Comparison of ENCODE assay signal across 11 mouse cellular contexts in genomic region chr9:43107555-43107954, GRCm38 (mm10). TPM values are rescaled to one million over a fixed set of nuclear protein-coding genes. Genes with fewer than 3 reads are reported as not detected.
DNase-seq lines count a peak whose midpoint lies in the region; ATAC-seq and TF ChIP-seq lines count a peak whose summit lies in the region.
"Had no signal": no experiment of that assay in that cellular context is flagged by ENCODE, and none has a peak within 500 bp of the region (broad histone marks: within the 10 kb centered on the region; RNA-seq: fewer than 3 reads in every experiment).

No protein-coding gene starts in this region.

- H3K9ac ChIP-seq in hindbrain, postnatal 0 days (replicated peaks; ENCODE audit: low read length), result no peak overlapping the region
- no peak overlapping the region for H3K9ac ChIP-seq in hindbrain, embryonic 14.5 days
- H3K9ac ChIP-seq in lung, embryonic 14.5 days, result no peak overlapping the region
- no peak overlapping the region for H3K9ac ChIP-seq in stomach, embryonic 15.5 days
- H3K9ac ChIP-seq: hindbrain, embryonic 15.5 days; limb, embryonic 12.5 days had no signal

- peak overlapping the region; percentile 91; the same call in 1 of the 2 replicates for H3K4me2 ChIP-seq in hindbrain, postnatal 0 days (ENCODE audit: low read depth, low read length)
- H3K4me2 ChIP-seq in hindbrain, embryonic 14.5 days (replicated peaks), result no peak overlapping the region
- H3K4me2 ChIP-seq in lung, embryonic 14.5 days, result peak overlapping the region; percentile 77
- peak overlapping the region; percentile 88; the same call in 1 of the 2 replicates for H3K4me2 ChIP-seq in stomach, embryonic 15.5 days

- no peak for TF ChIP-seq POLR2A in cerebellum, adult 2 months (IDR thresholded peaks at IDR 0.05; ENCODE audit: borderline replicate concordance, insufficient read depth, low read length)

- peak overlapping the region; percentile 20; the same call in 1 of the 2 replicates for H3K27ac ChIP-seq in cerebellum, adult 2 months (ENCODE audit: insufficient read depth, low read length)
- peak overlapping the region; percentile 92; the same call in 1 of the 2 replicates for H3K27ac ChIP-seq in hindbrain, postnatal 0 days
- no peak overlapping the region for H3K27ac ChIP-seq in hindbrain, embryonic 14.5 days
- 0 out of 2 replicates have a peak overlapping the region, but pooled peaks have one; percentile 42 for H3K27ac ChIP-seq in lung, embryonic 14.5 days (ENCODE audit: low read depth)
- H3K27ac ChIP-seq in stomach, embryonic 15.5 days, result no peak overlapping the region
- H3K27ac ChIP-seq: limb, embryonic 12.5 days had no signal

- no peaks in the 10 kb centered on the region for H3K27me3 ChIP-seq in cerebellum, adult 2 months (ENCODE audit: control insufficient read depth, insufficient read depth, low read length)
- no peaks in the 10 kb centered on the region for H3K27me3 ChIP-seq in hindbrain, postnatal 0 days (ENCODE audit: insufficient read depth, low read length)
- no peaks in the 10 kb centered on the region for H3K27me3 ChIP-seq in hindbrain, embryonic 14.5 days (ENCODE audit: control insufficient read depth, insufficient read depth, low read length)
- H3K27me3 ChIP-seq in lung, embryonic 14.5 days (ENCODE audit: insufficient read depth, low read length), result no peaks in the 10 kb centered on the region
- no peaks in the 10 kb centered on the region for H3K27me3 ChIP-seq in stomach, embryonic 15.5 days (replicated peaks)
- H3K27me3 ChIP-seq: hindbrain, embryonic 15.5 days; limb, embryonic 12.5 days had no signal

- no peak for ATAC-seq in cerebellum, adult (ENCODE audit: insufficient number of reproducible peaks, low FRiP score, low TSS enrichment)
- no peak for ATAC-seq in hindbrain, postnatal 0 days
- ATAC-seq in hindbrain, embryonic 14.5 days (ENCODE audit: low FRiP score), result no peak
- no peak for ATAC-seq in lung, embryonic 14.5 days (ENCODE audit: insufficient read depth)
- no peak for ATAC-seq in stomach, embryonic 15.5 days (ENCODE audit: insufficient read depth, low FRiP score, low read depth)

- no peaks in the 10 kb centered on the region for H3K9me3 ChIP-seq in hindbrain, postnatal 0 days (ENCODE audit: low read length)
- no peaks in the 10 kb centered on the region for H3K9me3 ChIP-seq in hindbrain, embryonic 14.5 days (ENCODE audit: control insufficient read depth, low read length)
- H3K9me3 ChIP-seq in lung, embryonic 14.5 days (ENCODE audit: low read depth, low read length), result no peaks in the 10 kb centered on the region
- H3K9me3 ChIP-seq in stomach, embryonic 15.5 days, result no peaks in the 10 kb centered on the region
- H3K9me3 ChIP-seq: G1E; hindbrain, embryonic 15.5 days; limb, embryonic 12.5 days had no signal

- 11% methylated on average over 5 of the region's 5 CpGs for WGBS in cerebellum, adult 2 months
- WGBS in hindbrain, postnatal 0 days, result 56% methylated on average over 5 of the region's 5 CpGs
- WGBS in hindbrain, embryonic 14.5 days, result 62% methylated on average over 5 of the region's 5 CpGs
- 46% methylated on average over 5 of the region's 5 CpGs for WGBS in lung, embryonic 14.5 days
- 48% methylated on average over 5 of the region's 5 CpGs for WGBS in stomach, embryonic 15.5 days

- no peak overlapping the region for H3K4me3 ChIP-seq in cerebellum, adult 2 months (replicated peaks; ENCODE audit: insufficient read depth, low read depth, low read length)
- no peak overlapping the region for H3K4me3 ChIP-seq in hindbrain, postnatal 0 days (ENCODE audit: low read length)
- H3K4me3 ChIP-seq in hindbrain, embryonic 14.5 days (replicated peaks; ENCODE audit: low read length), result no peak overlapping the region
- peak overlapping the region; percentile 96; the same call in 1 of the 2 replicates for H3K4me3 ChIP-seq in lung, embryonic 14.5 days (ENCODE audit: low read depth, low read length)
- no peak overlapping the region for H3K4me3 ChIP-seq in stomach, embryonic 15.5 days (replicated peaks)
- H3K4me3 ChIP-seq: hindbrain, embryonic 15.5 days had no signal

- H3K4me1 ChIP-seq in cerebellum, adult 2 months (ENCODE audit: control insufficient read depth, insufficient read depth, low read length), result no peaks in the 10 kb centered on the region; the same call in 1 of the 2 replicates
- H3K4me1 ChIP-seq in hindbrain, postnatal 0 days (ENCODE audit: insufficient read depth, low read length), result peaks cover 11% of the 10 kb centered on the region
- H3K4me1 ChIP-seq in hindbrain, embryonic 14.5 days (replicated peaks; ENCODE audit: control insufficient read depth, insufficient read depth, low read length), result peaks cover 20% of the 10 kb centered on the region
- H3K4me1 ChIP-seq in lung, embryonic 14.5 days (ENCODE audit: insufficient read depth), result peaks cover 10% of the 10 kb centered on the region
- peaks cover 7% of the 10 kb centered on the region; the same call in 1 of the 2 replicates for H3K4me1 ChIP-seq in stomach, embryonic 15.5 days

- peaks cover 11% of the 10 kb centered on the region for H3K36me3 ChIP-seq in hindbrain, postnatal 0 days (ENCODE audit: insufficient read depth, low read length)
- H3K36me3 ChIP-seq in hindbrain, embryonic 14.5 days (replicated peaks; ENCODE audit: control insufficient read depth, insufficient read depth), result peaks cover 25% of the 10 kb centered on the region
- H3K36me3 ChIP-seq in lung, embryonic 14.5 days (ENCODE audit: insufficient read depth), result 0 out of 2 replicates have a peak, but pooled peaks cover 2% of the 10 kb centered on the region
- H3K36me3 ChIP-seq in stomach, embryonic 15.5 days, result no peaks in the 10 kb centered on the region

- no peak for TF ChIP-seq CTCF in cerebellum, adult 2 months (IDR thresholded peaks at IDR 0.05; ENCODE audit: borderline replicate concordance, insufficient read depth, low read depth, low read length)
- TF ChIP-seq CTCF in hindbrain, postnatal 0 days (IDR thresholded peaks at IDR 0.05; ENCODE audit: low read depth), result no peak
- TF ChIP-seq CTCF in lung, embryonic 14.5 days (IDR thresholded peaks at IDR 0.05; ENCODE audit: low read depth), result no peak

- DNase-seq in cerebellum, adult 2 months, result peak in 1 of 2 experiments; percentile 54
- no peak for DNase-seq in hindbrain, postnatal 0 days (ENCODE audit: low spot score)
- no peak for DNase-seq in hindbrain, embryonic 14.5 days (ENCODE audit: low spot score)
- DNase-seq in lung, embryonic 14.5 days, result no peak
- no peak for DNase-seq in lung, postnatal 4 days
- no peak for DNase-seq in urinary bladder, postnatal 14 days (ENCODE audit: low spot score)

RNA-seq across cellular contexts. Expression of gene Arhgef12, which starts 0.5 kb away (rescaled TPM):
- 61.0 and 63.7 TPM in 2 replicates for polyA plus RNA-seq in cerebellum, adult 2 months (2012; rRNA removed)
- 86.0 and 116 TPM in 2 replicates for total RNA-seq in hindbrain, postnatal 0 days (2014; rRNA removed)
- 14.0 and 14.9 TPM in 2 replicates for polyA plus RNA-seq in hindbrain, postnatal 0 days (2015; fragmentation: Nextera tagmentation; extraction: Ambion mirVana)
- polyA plus RNA-seq in hindbrain, embryonic 14.5 days (2014; fragmentation: Nextera tagmentation; extraction: Ambion mirVana), result 31.7 and 38.4 TPM in 2 replicates
- polyA plus RNA-seq in lung, embryonic 14.5 days (2014; fragmentation: Nextera tagmentation; extraction: Ambion mirVana), result 19.1 and 24.7 TPM in 2 replicates
- 12.5 and 14.0 TPM in 2 replicates for polyA plus RNA-seq in stomach, embryonic 15.5 days (2015; fragmentation: Nextera tagmentation; extraction: Ambion mirVana)

RNA-seq across cellular contexts. Expression of gene Tmem136, which starts 8.8 kb away (rescaled TPM):
- 17.4 and 18.3 TPM in 2 replicates for polyA plus RNA-seq in cerebellum, adult 2 months (2012; rRNA removed)
- total RNA-seq in hindbrain, postnatal 0 days (2014; rRNA removed), result 11.6 and 14.4 TPM in 2 replicates
- 8.4 and 8.8 TPM in 2 replicates for polyA plus RNA-seq in hindbrain, postnatal 0 days (2015; fragmentation: Nextera tagmentation; extraction: Ambion mirVana)
- polyA plus RNA-seq in hindbrain, embryonic 14.5 days (2014; fragmentation: Nextera tagmentation; extraction: Ambion mirVana), result 10.1 and 11.1 TPM in 2 replicates
- 5.3 and 5.9 TPM in 2 replicates for polyA plus RNA-seq in lung, embryonic 14.5 days (2014; fragmentation: Nextera tagmentation; extraction: Ambion mirVana)
- polyA plus RNA-seq in stomach, embryonic 15.5 days (2015; fragmentation: Nextera tagmentation; extraction: Ambion mirVana), result 3.6 and 4.9 TPM in 2 replicates

Comparison
In these comparisons a context has a peak if more than half of its experiments do, and no peak if none do; other contexts are left out.
1. H3K27ac ChIP-seq: peak in cerebellum, adult 2 months (single experiment), hindbrain, postnatal 0 days (single experiment) and lung, embryonic 14.5 days (single experiment); none in hindbrain, embryonic 14.5 days (single experiment) and stomach, embryonic 15.5 days (single experiment).